Mouse (Mus musculus) kidney, adult 2 months (tissue): ENCODE results near the gene Syngr3.

ENCODE experiments used
- CTCF ChIP-seq: fragments of 200-500 bp; conservative IDR thresholded peaks from 2 replicates; pipeline ENCODE4 v1.5.1; 2011; ENCODE audit warnings: low read depth, mild to moderate bottlenecking, control low read depth, low read length, moderate library complexity, mixed read lengths; ENCODE audit not compliant: insufficient read depth, insufficient read length
- POLR2A ChIP-seq: fragments of 200-500 bp; IDR thresholded peaks from one replicate; pipeline ENCODE4 v1.6.1; 2011; ENCODE audit warnings: low read depth, low read length, control low read depth

- TF ChIP-seq CTCF = no peak
- no peak for TF ChIP-seq POLR2A
Observed at GRCm38 (mm10) chr17:24728184-24728583, 38.4 kb upstream of the Syngr3 start.
